Mouse (Mus musculus): ENCODE results near the gene Olfr845. TPM values are rescaled to one million over a fixed set of nuclear protein-coding genes. Genes with fewer than 3 reads are reported as not detected.

Gene Olfr845
- not detected in 2 replicates for polyA plus RNA-seq (2016; fragmentation: Nextera tagmentation; extraction: Ambion mirVana)

- 73% methylated on average over 1 of the region's 1 CpGs for WGBS
- Histone ChIP-seq H3K27me3 (no peaks in the 10 kb centered on the region), H3K4me2 (replicated peaks) (no peak within 1 kb of the TSS), H3K4me3 (no peak within 1 kb of the TSS), H3K9me3 (replicated peaks) (peaks cover 5% of the 10 kb centered on the region), H3K36me3 (no peaks in the 10 kb centered on the region), H3K4me1 (no peaks in the 10 kb centered on the region), H3K27ac (no peak within 1 kb of the TSS), H3K9ac (no peak within 1 kb of the TSS)
- ATAC-seq (ENCODE audit: low FRiP score) = no peak
These were observed at the start of gene Olfr845 for GRCm38 (mm10) chr9:19336157-19336556. TSS of gene Olfr845 (plus strand) at chr9:19336457.

GRCm38 (mm10) chr9:19316047-19316446, 20.2 kb upstream of the Olfr845 start, which contains the start of gene Olfr844:
TSS of gene Olfr844 (plus strand) at chr9:19316347.
- no peaks in the 10 kb centered on the region for H3K36me3 ChIP-seq
- H3K9me3 ChIP-seq (replicated peaks) = peaks cover 13% of the 10 kb centered on the region; the same call in 1 of the 2 replicates
- H3K27ac ChIP-seq = no peak within 1 kb of the TSS
- no peak within 1 kb of the TSS for H3K4me2 ChIP-seq (replicated peaks)
- no peaks in the 10 kb centered on the region for H3K27me3 ChIP-seq
- ATAC-seq (ENCODE audit: low FRiP score) = no peak
- H3K4me1 ChIP-seq = no peaks in the 10 kb centered on the region
- H3K9ac ChIP-seq = no peak within 1 kb of the TSS
- no peak within 1 kb of the TSS for H3K4me3 ChIP-seq

- no peak within 1 kb of the TSS for H3K4me3 ChIP-seq
- no peak for ATAC-seq (ENCODE audit: low FRiP score)
- H3K4me1 ChIP-seq = no peaks in the 10 kb centered on the region
- no peak within 1 kb of the TSS for H3K4me2 ChIP-seq (replicated peaks)
- no peaks in the 10 kb centered on the region for H3K27me3 ChIP-seq
- 60% methylated on average over 1 of the region's 1 CpGs for WGBS
- H3K27ac ChIP-seq = no peak within 1 kb of the TSS
- no peak within 1 kb of the TSS for H3K9ac ChIP-seq
- H3K9me3 ChIP-seq (replicated peaks) = peaks cover 19% of the 10 kb centered on the region
- H3K36me3 ChIP-seq = no peaks in the 10 kb centered on the region
These were observed 27.6 kb downstream of the Olfr845 start, which contains the start of gene Olfr846 for GRCm38 (mm10) chr9:19363905-19364304. TSS of gene Olfr846 (minus strand) at chr9:19364005.

GRCm38 (mm10) chr9:19378569-19378968, 42.3 kb downstream of the Olfr845 start, which contains the start of gene Olfr847:
TSS of gene Olfr847 (minus strand) at chr9:19378669.
- H3K9ac ChIP-seq = no peak within 1 kb of the TSS
- H3K36me3 ChIP-seq = no peaks in the 10 kb centered on the region
- no peak within 1 kb of the TSS for H3K27ac ChIP-seq
- no peaks in the 10 kb centered on the region for H3K27me3 ChIP-seq
- H3K4me1 ChIP-seq = no peaks in the 10 kb centered on the region
- no peak for ATAC-seq (ENCODE audit: low FRiP score)
- no peak within 1 kb of the TSS for H3K4me2 ChIP-seq (replicated peaks)
- peaks cover 5% of the 10 kb centered on the region for H3K9me3 ChIP-seq (replicated peaks)
- H3K4me3 ChIP-seq = no peak within 1 kb of the TSS
- 68% methylated on average over 1 of the region's 1 CpGs for WGBS

Other genes with a start within 250 kb of the Olfr845 start
- gene Olfr836, start 216.1 kb upstream of the Olfr845 start, polyA plus RNA-seq (2016; fragmentation: Nextera tagmentation; extraction: Ambion mirVana) = not detected in 2 replicates
- gene Olfr837, start 200.1 kb upstream of the Olfr845 start, polyA plus RNA-seq (2016; fragmentation: Nextera tagmentation; extraction: Ambion mirVana) = not detected in 2 replicates
- gene Olfr839-ps1, start 159.1 kb upstream of the Olfr845 start, polyA plus RNA-seq (2016; fragmentation: Nextera tagmentation; extraction: Ambion mirVana) = not detected in 2 replicates
- gene Olfr843, start 84.5 kb upstream of the Olfr845 start, polyA plus RNA-seq (2016; fragmentation: Nextera tagmentation; extraction: Ambion mirVana) = not detected in 2 replicates
- not detected in 2 replicates for gene Olfr844, start 20.1 kb upstream of the Olfr845 start, polyA plus RNA-seq (2016; fragmentation: Nextera tagmentation; extraction: Ambion mirVana)
- not detected in 2 replicates for gene Olfr846, start 27.5 kb downstream of the Olfr845 start, polyA plus RNA-seq (2016; fragmentation: Nextera tagmentation; extraction: Ambion mirVana)
- gene Olfr847, start 42.2 kb downstream of the Olfr845 start, polyA plus RNA-seq (2016; fragmentation: Nextera tagmentation; extraction: Ambion mirVana) = not detected in 2 replicates
- not detected in 2 replicates for gene Olfr849, start 103.8 kb downstream of the Olfr845 start, polyA plus RNA-seq (2016; fragmentation: Nextera tagmentation; extraction: Ambion mirVana)
- gene Olfr850, start 141.8 kb downstream of the Olfr845 start, polyA plus RNA-seq (2016; fragmentation: Nextera tagmentation; extraction: Ambion mirVana) = not detected in 2 replicates
- gene Olfr851, start 156.8 kb downstream of the Olfr845 start, polyA plus RNA-seq (2016; fragmentation: Nextera tagmentation; extraction: Ambion mirVana) = not detected in 2 replicates
- not detected in 2 replicates for gene Olfr853, start 204.6 kb downstream of the Olfr845 start, polyA plus RNA-seq (2016; fragmentation: Nextera tagmentation; extraction: Ambion mirVana)
- gene Olfr854, start 230.9 kb downstream of the Olfr845 start, polyA plus RNA-seq (2016; fragmentation: Nextera tagmentation; extraction: Ambion mirVana) = not detected in 2 replicates
- gene Olfr855, start 246.2 kb downstream of the Olfr845 start, polyA plus RNA-seq (2016; fragmentation: Nextera tagmentation; extraction: Ambion mirVana) = not detected in 2 replicates